Mouse (Mus musculus) thymus, postnatal 10 days (tissue): Measurements from ENCODE around the gene Sox5.

Experiments used
- DNase-seq, 2 experiments: peaks; one replicate each; pipeline ENCODE4 v3.0.0; 2021; ENCODE audit warnings: low spot score in 2 of 2

Gene Sox5

DNA sequence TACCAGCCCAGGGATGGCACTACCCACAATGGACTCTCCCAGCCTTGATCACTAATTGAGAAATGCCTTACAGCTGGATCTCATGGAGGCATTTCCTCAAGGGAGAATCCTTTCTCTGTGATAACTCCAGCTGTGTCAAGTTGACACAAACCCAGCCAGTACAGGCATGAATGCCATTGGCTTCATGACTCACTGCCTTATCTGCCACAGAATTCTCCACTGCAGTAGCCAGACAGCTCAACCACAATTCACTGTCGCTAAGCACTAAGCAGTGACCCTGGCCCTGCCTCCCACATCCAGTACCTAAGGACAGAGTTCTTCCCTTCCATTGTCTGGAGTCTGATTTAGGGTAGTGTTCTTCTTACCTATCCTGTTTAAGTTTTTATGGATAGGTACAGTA lies 65.4 kb downstream of the Sox5 start:
- DNase-seq, result no peak

DNA sequence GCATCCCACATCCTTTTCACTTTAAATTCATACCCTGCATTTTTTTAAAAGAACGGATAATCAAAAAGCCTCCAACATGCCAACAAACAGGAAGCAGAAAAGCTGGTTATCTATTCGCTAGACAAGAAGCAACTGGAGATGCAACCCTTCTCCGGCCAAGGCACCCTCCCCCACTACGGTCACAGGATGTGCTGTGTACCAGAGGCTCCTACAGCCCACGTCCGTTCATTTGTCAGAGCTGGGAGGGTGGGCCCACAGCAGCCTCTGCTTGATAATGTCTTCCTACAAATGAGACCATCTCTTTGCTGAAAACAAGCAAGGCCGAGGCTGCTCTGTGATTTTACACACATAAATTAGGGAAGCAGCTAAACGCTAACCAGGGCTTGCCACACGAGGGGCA lies 69.9 kb downstream of the Sox5 start:
- no peak for DNase-seq

DNA sequence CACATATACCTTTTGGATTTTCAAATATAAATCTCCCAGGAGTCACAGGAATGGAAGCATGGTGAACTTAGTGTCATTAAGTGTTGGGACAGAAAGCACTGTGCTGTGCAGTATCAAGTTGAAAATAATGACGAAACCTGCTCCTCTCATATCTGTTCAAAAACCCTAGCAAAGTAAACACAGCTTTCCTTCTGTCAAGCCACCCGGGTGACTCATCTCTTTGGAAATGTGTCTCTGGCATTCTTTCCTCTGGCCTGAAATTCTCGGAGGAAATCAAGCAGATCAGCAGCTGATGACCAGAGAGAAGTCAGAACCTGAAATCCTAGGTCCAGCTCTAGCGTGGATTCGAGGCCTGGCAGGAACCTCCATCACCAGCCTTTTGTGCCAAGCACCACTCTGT lies 71.0 kb downstream of the Sox5 start:
- DNase-seq, result no peak

DNA sequence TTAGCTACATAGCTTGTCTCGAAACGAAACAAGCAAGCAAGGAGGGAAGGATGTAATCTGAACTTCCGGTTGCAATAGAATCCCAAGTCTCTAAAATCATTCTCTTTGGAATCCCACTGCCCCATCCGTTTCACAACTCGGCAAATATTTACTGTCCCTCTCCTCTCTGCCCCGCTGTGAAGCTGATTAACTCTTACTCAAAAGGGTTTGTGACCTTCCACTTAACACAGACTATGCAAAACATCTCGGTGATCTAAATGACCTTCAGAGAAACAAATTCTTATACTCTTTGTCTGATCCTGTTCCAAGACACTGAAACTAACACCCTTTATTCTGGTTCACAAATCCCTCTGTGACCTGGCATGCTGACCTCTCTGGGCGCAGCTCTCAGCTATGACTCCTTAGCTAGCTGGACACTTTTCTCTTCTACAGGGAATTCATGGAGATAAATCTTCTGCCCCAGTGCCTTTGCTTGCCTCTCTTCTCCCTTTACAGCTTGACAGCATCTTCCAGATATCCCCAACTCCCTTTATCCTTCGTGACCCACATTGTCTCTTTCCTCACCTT lies 72.1 kb downstream of the Sox5 start:
- DNase-seq, result no peak

DNA sequence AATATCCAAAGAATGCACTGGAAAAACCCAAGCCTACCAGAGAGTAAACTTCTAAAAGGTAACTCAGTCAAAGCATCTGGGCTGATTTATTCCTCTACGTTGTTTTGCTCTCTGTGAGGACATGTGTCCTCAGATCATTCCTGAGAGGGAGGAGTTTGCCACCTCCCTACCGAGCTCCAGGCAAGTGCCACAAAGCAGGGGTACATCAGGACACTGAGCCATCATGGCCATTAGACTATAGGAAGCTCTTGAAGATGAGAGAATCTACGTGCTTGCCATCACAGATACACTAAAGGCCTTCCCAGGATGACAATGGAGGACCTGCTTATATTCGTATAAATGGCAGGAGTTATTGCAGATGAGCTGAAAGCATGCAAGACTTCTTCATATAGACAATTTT lies 73.4 kb downstream of the Sox5 start:
- no peak for DNase-seq

DNA sequence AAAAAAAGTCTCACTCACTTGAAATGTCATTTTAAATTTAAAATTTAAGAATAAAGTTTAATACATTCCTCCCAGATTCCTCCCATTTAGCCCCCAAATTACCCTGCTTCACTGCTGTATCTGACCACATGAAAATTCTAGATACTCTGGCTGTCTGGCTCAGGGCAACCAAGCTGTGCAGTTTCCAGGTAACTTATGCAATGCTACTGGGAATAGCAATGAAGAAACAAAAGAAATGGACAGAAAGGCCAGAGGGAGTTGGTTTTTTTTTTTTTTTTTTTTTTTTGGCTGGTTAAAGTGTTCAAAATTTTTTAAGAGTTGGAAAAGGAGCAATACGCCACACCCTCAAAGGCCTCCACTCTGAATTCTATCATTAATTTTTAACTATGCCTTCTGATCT lies 73.8 kb downstream of the Sox5 start:
- no peak for DNase-seq

DNA sequence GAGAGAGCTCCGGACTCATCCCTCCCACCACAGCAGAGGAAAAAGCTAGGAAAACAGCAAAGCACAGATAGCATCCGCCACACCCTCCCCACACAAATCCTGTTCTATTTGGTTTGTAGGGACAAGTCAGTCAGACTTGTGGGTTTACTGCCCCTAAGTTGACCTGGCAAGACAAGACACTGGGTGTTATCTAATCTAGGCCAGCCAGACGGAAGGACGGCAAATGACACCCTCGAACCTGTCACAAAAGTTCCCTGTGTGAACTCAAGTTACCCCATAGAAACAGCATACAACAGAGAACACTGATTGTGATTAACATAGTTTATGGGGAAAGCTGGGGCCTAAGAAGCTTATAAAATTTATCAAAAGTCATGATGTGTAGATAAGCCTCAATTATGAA lies 76.8 kb downstream of the Sox5 start:
- DNase-seq, result no peak

DNA sequence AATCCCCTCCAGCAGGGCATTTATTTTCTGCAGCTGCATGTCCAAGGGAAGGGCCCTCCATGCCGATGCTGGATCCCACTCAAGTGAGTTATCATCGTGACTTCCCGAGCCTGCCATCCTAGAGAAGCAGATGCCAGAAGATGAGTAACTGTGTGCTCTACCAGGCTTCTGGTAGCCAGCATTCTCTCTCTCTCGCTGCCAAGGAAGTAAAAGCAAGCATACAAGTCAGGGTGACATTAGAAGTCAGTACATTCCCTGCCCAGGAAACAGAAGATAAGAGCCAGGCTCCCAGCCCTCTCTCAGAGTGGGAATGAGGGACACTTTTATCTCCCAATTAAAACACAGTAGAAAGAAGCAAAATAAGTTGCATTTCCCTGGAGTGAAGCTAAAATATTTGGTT lies 86.1 kb downstream of the Sox5 start:
- DNase-seq, result no peak

DNA sequence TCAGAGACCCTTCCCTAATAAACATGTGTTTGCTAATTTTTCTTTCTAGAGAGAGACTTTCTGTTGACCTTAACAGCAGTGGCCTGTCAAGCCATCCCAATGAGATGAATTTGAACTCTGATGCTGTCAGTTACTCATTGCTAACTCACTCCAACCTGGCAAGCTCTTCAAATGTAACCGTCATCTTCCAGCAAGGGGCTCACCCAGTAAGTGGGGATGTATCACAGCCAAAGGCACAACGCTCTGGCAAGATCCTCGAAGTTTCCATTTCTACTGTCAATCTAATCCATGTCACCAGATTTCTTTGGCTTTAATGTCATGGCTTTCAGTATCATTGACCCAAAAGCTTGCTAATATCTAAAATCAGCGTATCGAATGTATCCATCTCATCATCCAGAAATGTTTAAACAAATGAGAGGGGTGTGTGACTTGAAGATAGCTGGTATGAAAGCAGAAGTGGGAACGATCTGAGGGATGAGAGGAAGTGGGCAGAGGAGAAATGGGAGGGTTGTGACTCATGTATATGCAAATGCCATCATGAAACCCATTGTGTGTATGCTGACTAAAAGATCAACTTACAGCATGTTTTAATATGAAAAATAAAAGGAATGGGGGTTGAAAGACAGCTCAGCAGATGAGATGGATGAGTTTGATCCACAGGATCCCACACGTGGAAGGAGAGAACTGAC lies 88.4 kb downstream of the Sox5 start:
- no peak for DNase-seq

DNA sequence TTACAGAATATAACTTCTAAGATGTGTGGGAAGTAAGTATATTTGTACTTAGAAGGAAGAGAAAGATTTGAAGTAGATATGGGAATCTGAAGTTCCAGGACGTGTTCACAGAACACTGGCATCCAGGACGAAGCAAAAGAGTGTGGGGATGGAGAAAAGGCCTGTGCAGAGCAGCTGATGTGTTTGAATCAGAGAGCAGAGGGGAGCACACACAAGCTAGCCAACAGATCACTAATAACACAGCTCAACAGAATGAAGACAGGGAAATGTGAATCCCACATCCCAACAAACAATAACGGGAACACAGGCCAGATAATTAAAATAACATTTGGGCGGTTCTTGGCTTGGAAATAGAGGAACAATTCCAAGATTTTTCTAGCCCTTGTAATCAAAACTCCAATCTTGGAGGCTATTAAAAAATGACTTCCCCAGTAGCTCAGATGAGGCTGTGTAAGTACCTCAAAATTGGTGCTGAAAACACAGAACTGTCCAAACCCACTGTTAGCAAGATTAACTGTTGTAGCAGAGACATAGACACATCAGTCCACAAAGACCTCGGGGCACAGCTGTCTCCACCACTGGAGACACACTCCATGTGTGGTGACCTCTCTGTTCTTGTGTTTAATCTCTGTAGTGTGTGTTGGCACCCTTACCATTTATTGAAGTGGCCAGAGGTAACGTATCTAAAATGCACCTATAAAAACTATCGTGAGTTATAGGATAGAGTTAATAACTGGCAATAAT lies 90.3 kb downstream of the Sox5 start:
- no peak for DNase-seq

DNA sequence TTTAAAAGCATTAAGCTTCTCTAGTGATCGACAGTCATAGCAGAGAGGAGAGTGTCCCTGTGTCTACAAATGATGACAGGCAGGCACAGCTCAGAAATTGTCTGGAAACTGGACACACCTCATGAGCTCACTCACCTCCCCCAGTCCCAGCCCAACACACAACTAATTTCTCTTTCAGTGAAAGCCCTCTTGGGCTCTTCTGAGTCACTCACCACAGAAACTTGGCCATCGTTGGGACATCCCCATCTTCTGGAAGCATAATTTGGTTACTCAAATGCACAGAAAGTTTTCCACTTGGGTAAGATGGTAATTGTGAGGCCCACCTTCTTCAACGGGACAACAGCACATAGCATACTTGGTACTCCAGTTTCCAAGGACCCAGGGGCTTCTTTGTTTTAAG lies 92.7 kb downstream of the Sox5 start:
- no peak for DNase-seq

DNA sequence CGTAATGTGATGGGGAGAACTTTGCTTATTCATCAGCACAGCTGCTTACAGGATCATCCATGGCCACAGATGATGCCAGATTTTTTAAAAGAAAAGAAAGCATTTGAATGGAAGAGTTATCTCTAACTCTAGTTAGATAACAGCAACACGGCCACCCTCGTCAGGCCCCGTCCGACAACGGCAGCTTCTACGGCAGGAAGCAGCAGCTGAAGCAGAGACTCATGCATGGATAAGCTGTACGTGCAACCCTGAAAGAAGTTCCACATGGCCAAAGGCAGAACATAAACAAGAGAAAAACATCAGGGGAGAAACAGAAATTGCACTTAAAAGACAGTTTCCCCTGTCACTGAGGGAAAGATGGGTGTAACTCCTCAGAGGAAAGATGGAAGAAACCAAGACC lies 94.1 kb downstream of the Sox5 start:
- no peak for DNase-seq

DNA sequence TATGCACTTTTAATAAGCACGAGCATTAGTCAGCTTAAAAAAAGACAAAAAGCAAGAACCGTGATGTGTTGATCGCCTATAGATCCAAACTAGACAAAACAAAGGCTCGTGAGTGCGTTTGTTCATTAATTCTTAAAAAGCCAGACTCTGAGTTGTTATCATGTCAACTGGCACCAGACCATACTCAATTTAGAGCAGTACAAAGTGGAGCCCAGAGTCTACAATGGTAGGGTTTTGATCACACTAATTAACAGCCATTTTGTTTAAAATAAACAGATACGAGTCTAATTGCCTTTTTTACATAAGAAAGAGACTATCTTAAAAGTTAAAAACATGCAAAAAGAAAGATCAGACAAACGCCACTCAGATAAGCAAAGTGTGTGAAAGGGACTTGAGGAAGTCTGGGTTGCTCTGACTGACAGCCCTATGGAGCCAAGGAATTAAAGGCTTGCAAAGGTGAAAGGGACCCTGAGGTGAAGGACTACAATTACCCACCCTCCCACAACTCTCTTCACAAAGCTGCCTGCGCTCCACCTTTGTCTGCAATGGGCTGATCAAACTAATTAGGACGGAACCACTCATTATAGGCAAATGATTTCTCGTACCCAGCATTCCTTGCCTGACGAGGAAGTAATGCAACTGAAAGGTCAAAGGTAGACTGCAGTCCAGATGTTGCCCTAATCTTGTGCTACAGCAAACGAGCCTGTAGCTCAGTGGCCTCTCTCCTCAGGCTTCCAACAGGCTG lies 100.6 kb downstream of the Sox5 start:
- no peak for DNase-seq

DNA sequence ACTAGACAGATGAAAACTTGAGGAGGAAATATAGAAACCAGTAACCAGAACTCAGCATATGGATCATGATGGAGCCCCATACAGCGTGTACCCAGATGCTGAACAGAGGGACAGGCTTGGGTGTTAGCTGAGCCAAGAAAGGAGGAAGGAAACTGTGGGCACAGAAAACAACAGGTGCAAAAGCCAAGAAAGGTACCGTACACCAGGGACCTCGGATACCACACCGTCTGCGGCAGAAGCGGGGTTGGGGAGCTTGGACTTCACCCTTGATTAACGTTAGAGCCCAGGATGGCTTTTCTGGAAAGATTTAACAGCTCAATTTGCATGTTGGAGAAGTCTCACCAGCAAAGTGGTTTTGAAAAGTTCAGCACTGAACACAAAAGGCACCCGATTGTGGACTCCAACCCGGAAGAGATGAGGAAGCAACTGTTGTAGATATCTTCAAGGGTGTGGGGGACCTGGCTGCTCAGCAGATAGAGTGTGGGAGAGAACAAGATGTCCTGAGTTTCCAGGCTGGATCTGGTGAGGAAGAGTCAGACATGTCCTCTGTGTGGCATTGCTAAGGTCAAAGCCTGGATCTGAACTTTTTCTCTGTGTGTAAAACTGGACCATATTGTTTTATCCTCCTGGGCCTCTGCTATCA lies 104.2 kb downstream of the Sox5 start:
- DNase-seq, result no peak

DNA sequence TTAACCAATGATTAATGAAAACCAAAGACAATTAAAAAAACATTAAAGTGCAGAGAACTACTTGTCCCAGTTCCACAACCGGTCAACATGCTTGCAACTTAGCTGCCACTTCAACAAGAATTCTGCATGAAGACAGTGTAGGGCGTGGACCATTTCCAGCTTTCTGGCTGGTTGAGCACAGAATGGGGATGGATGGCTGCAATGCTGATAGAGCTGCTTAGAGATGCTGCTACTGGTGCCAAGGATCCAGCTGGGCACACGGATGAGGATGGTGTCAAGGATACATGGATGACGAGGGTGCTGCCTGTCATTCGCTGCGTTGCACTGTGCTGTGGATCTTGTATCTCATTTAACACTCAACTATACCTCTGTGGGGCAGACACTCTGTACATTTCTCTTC lies 106.7 kb downstream of the Sox5 start:
- DNase-seq, result no peak

DNA sequence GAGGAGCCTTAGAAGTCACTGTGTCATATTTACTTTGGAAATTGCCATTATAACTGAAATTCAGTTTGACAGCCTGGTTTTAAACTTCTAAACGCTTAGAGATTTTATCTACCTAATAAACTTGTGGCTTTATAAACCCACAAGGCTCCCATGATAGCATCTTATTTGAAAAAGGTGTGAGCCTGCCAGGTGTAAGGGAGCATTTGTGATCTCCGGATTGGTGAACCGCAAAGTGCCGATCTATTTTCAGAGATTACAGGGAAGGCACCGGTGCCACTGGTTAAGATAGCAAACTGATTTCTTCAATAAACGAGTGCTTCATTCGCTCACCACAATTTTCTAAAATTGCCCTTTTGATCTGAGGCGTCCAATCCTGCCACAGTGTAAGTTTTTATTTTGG lies 107.9 kb downstream of the Sox5 start:
- DNase-seq, result no peak

DNA sequence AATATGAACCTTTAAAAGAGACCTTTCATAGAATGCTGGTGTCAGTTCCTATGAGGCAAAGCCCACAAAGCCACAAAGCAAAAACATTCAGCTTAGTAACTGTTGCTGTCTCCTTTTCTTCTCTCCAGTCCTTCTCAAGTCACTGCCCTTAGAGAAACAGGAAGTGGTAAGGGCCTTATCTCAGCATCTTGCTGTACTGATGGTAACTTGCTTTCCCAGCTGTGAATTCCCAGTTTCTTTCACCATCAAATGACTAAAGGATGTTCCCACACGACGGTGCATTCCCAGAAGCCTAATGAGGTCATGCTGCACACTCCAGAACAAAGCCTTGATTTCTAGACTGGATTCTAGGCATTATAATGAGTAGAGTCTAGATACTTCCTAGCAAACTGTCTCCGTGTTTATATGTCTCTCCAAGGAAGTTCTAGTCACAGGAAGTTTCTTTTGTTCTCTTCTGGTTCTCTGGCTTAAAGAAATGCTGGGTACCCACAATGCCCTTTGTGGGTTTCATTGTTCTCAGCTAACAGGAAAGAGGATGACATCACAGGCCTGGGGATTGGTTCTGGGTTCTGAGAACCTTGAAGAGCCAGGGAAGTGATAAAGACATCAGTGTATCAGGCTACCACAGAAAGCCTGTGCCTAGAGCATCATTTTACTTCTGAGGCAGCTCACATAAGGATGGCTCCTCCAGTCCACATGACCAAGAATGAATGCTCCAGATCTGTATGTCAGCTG lies 111.2 kb downstream of the Sox5 start:
- DNase-seq, result no peak

DNA sequence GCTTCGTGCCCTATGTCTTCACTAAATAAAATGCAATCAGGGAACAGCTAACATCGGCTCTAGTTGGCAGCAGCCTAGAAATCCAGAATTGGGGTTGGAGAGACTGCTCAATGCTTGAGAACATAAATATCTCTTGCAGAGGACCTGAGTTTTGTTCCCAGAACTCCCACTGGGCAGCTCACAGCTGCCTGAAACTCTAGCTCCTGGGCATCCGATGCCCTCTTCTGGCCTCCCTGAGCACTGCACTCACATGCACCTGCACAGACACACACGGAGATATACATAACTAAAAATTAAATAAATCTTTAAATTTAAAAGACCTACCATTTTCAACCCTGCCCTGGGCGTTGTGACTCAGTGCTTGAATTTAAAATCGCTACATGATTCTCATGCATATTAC lies 115.2 kb downstream of the Sox5 start:
- DNase-seq, result no peak

DNA sequence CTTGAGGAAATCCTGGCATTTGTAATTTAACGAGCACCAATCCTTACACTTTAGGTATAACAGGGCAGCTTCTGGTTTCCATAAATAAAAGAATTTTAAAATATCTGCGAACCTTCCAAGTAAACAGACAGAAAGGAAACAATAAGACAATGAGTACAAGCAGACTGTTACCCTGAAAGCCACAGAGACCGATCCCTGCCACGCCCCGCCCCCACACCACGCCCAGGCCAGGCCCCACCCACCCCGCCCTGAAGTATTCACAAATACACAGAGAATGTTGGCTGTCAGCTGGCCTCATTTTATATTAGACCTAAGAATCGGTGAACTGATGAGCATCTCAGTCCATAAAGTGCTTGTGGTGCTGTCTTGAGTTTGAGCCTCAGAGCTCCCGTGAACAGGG lies 117.0 kb downstream of the Sox5 start:
- no peak for DNase-seq

DNA sequence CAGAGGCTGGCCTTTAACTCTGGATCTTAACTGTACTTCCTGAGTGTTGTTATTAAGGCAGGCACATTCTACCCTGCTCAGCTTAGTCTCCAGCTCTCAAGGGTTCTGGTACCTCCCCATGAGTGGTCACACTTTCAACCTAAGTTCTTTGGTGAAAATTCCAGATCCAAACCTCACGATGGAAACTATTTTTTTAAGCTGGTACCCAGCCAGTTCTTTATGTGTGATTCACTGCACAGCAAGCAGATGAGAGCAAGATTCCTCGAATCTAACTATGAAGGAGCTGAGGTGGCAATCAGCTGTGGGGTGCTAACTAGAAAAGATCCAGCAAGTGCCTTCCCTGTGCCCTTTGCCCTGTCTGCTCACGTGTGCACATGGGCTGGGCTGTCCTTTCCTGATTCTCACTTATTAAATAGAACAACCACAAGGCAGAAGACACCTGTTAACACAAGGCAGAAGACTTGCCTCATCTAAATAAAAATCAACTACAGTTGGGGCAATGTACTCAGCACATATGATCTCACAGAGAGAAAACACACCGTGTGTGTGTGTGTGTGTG lies 118.2 kb downstream of the Sox5 start:
- no peak for DNase-seq
